Mouse (Mus musculus): ENCODE data around the gene Gm28230.

Gene Gm28230

GRCm38 (mm10) chr2:74703720-74704392, 22.7 kb upstream of the Gm28230 start:
- DNase-seq (ENCODE audit: low spot score in 2 of 2): no peak

- no peak for DNase-seq (ENCODE audit: low spot score in 2 of 2)
Observed at GRCm38 (mm10) chr2:74704393-74704998, 22.0 kb upstream of the Gm28230 start, which contains the start of gene Hoxd8. Gene Hoxd8, plus strand, starts transcription at chr2:74704615.

GRCm38 (mm10) chr2:74704999-74705466, 21.5 kb upstream of the Gm28230 start:
- DNase-seq (ENCODE audit: low spot score in 2 of 2): no peak

- DNase-seq (ENCODE audit: low spot score in 2 of 2): no peak
Observed at GRCm38 (mm10) chr2:74705467-74706089, 20.9 kb upstream of the Gm28230 start.

GRCm38 (mm10) chr2:74706393-74706960, 20.1 kb upstream of the Gm28230 start:
- DNase-seq (ENCODE audit: low spot score in 2 of 2): no peak

- DNase-seq (ENCODE audit: low spot score in 2 of 2): no peak
Observed at GRCm38 (mm10) chr2:74707599-74707998, 18.9 kb upstream of the Gm28230 start.

GRCm38 (mm10) chr2:74708676-74709075, 17.9 kb upstream of the Gm28230 start:
- no peak for DNase-seq (ENCODE audit: low spot score in 2 of 2)

- DNase-seq (ENCODE audit: low spot score in 2 of 2): no peak
Observed at GRCm38 (mm10) chr2:74709465-74710419, 16.8 kb upstream of the Gm28230 start.

GRCm38 (mm10) chr2:74710929-74711543, 15.5 kb upstream of the Gm28230 start:
- DNase-seq (ENCODE audit: low spot score in 2 of 2): no peak

- DNase-seq (ENCODE audit: low spot score in 2 of 2): no peak
Observed at GRCm38 (mm10) chr2:74711721-74712621, 14.6 kb upstream of the Gm28230 start, which contains the start of the genes Hoxd3 and Hoxd4. Gene Hoxd3, plus strand, starts transcription at chr2:74711927. Gene Hoxd4, plus strand, starts transcription at chr2:74711929.

GRCm38 (mm10) chr2:74713239-74714150, 13.0 kb upstream of the Gm28230 start:
- DNase-seq (ENCODE audit: low spot score in 2 of 2): no peak

GRCm38 (mm10) chr2:74714156-74714789, 12.3 kb upstream of the Gm28230 start:
- no peak for DNase-seq (ENCODE audit: low spot score in 2 of 2)

- DNase-seq (ENCODE audit: low spot score in 2 of 2): no peak
Observed at GRCm38 (mm10) chr2:74714881-74715280, 11.6 kb upstream of the Gm28230 start.

- peak; percentile 68 to 84 for DNase-seq (ENCODE audit: low spot score in 2 of 2)
Observed at GRCm38 (mm10) chr2:74715504-74716241, 10.9 kb upstream of the Gm28230 start.

GRCm38 (mm10) chr2:74720384-74720783, 6.1 kb upstream of the Gm28230 start:
- DNase-seq (ENCODE audit: low spot score in 2 of 2): no peak

GRCm38 (mm10) chr2:74720955-74721491, 5.5 kb upstream of the Gm28230 start:
- no peak for DNase-seq (ENCODE audit: low spot score in 2 of 2)

GRCm38 (mm10) chr2:74721882-74722281, 4.6 kb upstream of the Gm28230 start:
- no peak for DNase-seq (ENCODE audit: low spot score in 2 of 2)
